Mouse (Mus musculus) liver, adult 2 months (tissue): ENCODE data around the gene Gm20605.

Experiments used
- CTCF ChIP-seq: fragments of 200-500 bp; IDR thresholded peaks from 2 replicates; pipeline ENCODE4 v1.5.1; 2011; ENCODE audit warnings: low read depth, low read length, control low read depth
- POLR2A ChIP-seq: fragments of 200-500 bp; IDR thresholded peaks from 2 replicates; pipeline ENCODE4 v1.6.1; 2011; ENCODE audit warnings: low read length, control low read depth; ENCODE audit not compliant: insufficient read depth; ENCODE audit errors: extremely low read depth

DNA sequence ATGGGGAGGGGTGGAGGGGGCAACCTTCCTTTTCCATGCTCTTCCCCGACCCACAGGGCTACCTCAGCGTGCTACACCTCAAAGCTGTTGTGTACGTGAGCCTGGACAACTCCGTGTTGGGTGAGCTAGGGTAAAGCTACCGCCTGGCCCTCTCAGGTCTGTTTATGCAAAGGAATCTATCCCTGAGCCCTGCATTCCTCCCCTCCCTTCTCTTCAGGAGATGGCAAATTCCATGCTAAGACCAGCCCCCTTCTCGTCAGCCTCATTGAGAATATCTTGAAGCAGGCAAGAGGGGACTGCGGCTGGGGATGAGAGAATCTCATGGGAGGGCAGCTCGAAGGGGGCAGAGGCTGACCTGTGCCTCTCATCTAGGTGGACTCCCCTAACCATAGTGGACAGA lies 46.3 kb upstream of the Gm20605 start:
- TF ChIP-seq CTCF (no peak), POLR2A (no peak)
